Mouse (Mus musculus): ENCODE data around the gene Whamm.

DNA sequence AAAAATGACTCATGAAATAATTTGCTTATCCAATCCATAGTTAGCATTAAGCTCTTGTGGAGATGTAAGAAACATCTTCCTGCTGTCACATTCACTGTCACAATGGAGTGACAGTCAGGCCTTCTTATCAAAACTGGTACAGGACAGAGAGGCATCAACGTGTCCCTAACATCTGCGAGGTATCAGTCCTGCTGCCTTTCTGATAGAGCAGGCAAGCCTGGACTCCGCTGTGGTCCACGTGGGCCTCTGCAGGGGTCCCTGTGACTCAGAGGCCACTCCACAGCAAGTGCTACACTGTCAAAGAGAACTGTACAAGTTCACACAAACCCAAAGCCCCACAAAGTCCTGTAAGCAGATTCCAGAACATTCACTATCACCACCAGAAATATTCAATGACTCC is 34.4 kb downstream of the Whamm start:
- TF ChIP-seq FLI1 (IDR thresholded peaks at IDR 0.05; ENCODE audit: low read length) = no peak
- TF ChIP-seq GATA1 (IDR thresholded peaks at IDR 0.05; ENCODE audit: borderline replicate concordance, low read length) = no peak
